Mouse (Mus musculus) gastrocnemius, adult 18-20 months (tissue): ENCODE data around the gene Mdfic. TPM values are rescaled to one million over a fixed set of nuclear protein-coding genes. Genes with fewer than 3 reads are reported as not detected.
A peak's percentile ranks its signal among the peaks of the same experiment; 100 is the strongest.

Experiments
- DNase-seq: peaks from one replicate; pipeline ENCODE4 v3.0.0; 2021; ENCODE audit warnings: low spot score
- total RNA-seq, 2 experiments: library from RNA; stranded (reverse); gene quantifications; 2 replicates each; pipeline ENCODE4 v1.2.3; 2021

Gene Mdfic
- total RNA-seq, 2 experiments from 2014 or later = 7.5 to 10.0 TPM

DNA sequence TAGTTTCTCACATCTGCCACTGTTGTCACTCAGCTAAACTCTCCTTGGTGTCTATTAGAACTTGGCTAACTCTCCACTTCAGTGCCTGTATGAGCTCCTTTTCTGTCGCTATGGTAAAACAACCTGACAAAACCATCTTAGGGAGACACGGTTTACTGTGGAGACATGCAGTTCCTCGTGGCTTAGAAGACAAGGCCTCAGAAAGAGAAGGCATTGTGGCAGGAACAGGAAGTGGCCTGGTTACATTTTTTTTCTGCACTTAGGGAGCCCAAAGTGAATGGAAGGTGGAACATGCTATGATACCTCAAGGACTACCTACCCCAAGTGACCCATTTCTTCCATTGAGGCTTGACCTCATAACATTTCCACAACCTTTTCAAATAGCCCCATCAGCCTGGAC lies 18.7 kb downstream of the Mdfic start:
- no peak for DNase-seq

DNA sequence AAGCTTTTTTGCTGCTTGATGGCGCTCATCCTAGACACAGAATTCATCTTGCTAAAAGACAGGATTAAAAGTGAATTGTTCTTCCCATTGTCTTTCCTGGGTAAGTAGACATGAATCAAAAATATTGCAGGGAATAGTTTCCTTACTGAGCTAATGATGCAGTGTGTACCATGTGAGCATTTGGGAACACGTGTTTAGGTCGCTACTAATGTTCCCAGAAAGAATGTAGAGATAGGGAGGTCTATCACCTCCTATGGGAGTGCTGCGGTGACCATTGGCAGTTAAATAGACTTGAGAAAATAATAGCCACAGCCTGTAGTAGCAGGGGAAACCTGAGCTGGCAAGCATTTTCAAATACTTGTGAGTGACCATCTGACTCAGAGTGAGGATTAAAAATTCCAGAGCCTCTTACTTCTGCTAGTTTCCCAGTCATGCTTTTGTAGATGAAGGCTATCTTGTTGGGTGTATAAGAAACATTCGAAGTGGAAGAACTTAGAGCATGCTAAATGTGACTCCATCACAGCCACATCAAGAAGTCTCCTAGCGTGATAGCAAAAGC lies 22.2 kb downstream of the Mdfic start:
- DNase-seq = no peak

DNA sequence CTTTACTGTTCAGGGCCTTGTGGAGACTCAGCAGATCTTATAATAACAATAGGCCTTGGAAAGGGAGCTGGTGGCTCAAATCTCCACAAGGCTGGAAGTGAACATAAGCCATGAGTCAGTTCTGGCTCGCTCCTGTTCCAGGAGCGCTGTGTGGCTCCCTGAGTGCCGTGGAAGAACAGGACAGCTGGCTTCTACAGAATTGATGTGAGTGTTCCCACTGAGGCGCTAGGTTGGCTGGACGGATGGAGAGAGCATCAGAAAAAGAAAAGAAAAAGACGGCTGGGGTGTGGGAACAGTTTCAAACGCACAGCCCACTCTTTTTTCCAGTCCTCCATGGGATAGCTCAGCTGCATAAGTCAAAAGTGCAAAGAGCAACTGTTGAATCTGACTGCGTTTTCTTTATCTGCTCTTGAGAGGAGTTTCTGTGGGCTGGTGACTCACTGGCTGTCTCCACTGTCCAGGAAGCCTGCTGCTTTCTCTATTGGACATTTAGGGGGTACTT lies 22.9 kb downstream of the Mdfic start:
- DNase-seq = peak; percentile 33

DNA sequence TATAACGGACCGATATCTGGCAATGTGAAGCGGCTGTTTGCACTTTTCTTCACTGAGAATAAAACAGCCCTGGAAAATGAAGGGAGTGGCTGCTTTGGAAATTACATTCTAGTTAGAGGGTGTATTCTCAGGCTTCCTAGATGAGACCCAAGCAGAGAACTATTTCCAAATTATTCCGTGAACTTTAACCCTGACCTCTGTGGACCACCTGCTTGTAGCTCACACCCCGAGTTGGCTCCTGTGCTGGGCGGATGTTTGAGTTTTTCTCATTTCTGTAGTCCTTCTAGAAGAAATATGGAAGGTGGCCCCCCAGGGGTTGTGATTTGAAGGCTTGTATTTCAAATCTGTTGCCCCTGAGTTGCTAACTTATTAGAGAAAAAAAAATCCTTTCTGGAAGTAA lies 23.3 kb downstream of the Mdfic start:
- no peak for DNase-seq

DNA sequence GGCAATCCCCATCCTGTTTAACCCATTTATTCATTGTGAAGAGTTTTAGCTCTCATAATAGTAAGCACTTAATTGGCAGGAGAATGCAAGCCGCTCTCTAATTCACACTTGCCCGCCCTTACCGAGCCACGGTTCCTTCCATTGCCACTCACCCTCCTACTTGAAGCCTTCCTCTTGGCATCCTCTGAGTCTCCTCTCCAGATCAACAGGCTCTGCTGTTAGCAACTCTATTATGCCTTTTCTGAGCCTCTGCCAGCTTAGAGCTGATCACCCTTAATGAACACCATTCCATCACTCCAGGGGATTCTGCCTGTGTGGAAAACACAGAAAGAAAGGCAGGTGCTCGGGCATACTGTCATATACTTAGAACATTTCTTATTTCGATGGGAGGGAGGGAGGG lies 24.9 kb downstream of the Mdfic start:
- no peak for DNase-seq

DNA sequence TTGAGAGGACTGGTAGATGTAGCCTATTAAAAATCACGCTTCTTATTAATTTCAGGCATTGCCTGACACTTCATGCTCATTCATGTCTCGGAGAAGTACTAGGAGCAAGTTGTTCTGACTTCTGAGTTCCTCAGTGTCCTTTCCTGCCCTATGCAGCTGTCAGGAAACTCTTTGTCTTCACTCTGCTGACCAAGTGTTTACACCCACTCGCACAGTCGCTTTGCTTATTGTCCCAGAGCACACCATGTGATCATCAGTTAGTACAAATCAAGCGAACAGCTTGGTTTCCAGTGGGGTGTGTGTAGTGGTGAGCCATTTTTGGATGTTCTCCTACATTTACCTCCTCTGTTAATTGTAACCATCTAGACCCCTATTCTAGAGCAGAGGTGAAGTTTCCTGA lies 25.4 kb downstream of the Mdfic start:
- no peak for DNase-seq

DNA sequence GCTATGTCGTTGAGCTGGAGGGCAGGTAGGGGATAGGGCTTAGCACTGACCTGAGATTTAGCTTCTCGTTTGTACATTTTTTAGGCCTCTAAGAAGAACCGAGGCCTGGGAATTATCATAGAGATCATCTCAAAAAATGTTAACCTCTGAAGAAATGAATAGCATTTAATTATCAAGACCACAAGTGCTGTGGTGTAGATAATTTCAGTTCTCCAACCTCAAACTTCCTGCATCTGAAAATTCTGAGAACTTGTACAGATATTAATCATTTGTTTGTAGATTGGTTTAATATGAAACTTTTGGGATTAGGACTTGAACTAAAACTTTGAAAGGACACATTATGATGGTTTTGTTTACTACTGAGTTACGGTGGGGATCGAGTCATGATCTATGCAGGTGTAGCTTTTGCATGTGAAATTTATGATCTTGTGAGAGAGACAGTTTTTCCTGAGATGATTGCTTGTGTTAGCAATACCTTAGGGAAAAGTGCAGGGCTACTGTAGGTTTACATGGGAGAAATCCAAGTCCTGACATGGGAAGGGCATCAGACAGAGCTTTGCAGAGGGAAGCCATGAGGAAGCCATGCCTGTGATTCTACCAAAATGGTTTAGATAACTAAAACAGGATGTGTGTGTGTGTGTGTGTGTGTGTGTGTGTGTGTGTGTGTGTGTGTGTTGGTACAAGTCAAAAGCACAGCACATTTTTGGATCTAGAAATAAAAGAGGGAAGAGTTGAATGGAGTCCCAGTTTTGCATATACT lies 27.1 kb downstream of the Mdfic start:
- no peak for DNase-seq

DNA sequence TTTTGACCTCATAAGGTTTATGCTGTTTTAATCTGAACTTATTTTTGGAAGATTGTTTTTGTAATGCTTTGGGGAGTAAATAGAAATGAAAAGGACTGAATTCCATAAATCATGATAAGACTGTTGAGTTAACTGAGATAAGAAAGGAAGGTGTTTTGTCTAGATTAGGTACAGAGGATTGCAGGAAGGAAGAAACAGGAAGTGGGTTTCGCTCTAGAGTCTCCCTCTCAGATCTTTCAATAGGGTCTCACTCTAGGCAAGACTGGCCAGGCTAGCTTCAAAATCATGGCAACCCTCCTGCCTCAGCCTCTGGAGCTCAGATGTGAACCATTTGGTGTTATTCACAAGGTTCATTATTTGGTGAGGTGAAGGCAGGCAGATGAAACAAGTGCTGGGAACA lies 27.8 kb downstream of the Mdfic start:
- DNase-seq = no peak

DNA sequence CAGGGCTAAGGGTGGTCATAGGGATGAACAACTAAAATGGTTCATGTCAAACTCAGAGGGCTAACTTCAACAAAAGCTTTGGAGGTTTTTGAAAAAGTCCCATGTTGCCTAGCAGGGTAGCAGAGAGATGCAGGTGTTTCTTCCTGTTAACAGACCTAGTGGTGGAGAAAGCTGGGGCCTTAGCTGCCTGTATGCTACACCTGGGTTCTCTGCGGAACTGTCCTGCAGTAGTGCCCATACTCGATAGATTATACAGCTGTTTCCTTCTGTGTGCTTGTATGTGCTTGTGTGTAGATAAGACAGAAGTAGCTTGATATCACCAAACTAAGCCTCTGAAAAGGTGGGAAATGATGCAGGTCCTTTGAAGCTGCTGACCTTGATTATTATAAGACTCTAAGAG lies 28.5 kb downstream of the Mdfic start:
- DNase-seq = no peak

DNA sequence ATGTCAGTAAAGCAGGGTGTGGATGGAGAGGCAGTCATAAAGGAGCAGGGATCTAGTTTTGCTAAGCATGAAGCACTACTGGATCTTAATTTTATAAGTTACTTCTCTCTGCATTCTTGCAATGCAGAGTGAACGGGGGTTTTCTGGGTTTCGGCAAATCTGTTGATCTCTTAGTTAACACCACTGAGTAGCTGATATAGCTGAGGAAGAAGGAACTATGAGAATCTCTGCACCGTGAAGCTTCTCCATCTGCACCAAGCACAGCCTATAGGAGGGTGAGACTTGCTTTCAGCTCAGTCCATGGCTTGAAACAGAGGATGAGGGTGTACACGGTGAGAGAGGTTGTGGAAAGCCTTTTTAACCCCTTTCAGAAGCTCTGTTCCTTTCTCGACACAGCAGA lies 29.6 kb downstream of the Mdfic start:
- DNase-seq = no peak

DNA sequence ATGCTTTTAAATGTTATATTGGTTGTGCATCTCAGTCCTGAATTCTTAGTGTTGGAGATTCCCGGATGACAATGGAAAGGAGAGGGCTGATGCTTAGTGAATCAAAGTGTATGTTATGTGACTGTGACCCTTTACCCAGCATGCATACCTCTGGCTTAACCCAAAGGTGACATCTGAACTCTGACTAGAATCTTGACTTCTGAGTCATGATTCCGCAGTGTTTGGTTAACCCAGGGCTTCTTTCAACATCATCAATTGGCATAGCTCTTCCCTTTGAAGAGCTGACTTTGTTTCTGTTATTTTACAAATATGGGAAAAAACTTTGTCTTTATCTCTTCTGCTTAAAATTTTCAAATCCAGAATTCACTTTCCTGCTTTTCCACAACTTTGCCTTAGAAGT lies 30.9 kb downstream of the Mdfic start:
- no peak for DNase-seq

DNA sequence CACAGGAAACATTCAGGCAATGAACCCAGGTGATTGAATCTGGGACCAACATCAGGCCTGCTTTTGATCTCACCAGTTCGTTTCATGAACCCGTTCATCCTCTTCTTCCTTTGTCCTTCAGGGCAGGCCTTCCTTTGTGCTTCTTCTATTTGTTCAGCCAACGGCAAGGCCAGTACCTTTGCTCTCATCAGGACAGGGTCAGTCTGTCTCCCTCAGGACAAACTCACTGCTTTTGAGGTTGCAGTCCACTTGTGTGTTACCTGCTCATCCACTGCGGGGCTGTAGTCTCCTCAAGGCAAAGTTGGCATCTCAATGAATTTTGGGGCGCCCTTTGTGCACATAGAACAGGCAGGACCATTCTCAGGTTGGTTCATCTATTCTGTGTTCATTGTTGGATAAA lies 31.7 kb downstream of the Mdfic start:
- no peak for DNase-seq

DNA sequence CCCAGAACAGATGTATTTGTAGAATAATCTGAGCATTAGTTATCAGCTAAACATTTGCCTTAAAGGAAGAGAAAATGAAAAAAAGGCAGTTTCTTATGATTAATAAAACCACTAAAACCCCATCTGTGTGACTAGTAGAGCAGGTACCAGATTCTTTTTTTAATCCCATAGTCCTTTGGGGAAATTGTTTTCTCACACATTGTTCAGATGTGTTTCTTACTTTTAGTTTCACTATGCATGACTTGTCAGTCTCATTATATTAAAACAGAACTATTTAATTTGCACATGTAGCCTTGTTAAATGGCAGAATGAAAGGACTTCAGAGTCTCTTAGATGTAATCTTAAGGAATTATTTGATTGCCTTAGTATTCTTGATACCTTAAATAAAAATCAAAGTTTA lies 32.7 kb downstream of the Mdfic start:
- no peak for DNase-seq

DNA sequence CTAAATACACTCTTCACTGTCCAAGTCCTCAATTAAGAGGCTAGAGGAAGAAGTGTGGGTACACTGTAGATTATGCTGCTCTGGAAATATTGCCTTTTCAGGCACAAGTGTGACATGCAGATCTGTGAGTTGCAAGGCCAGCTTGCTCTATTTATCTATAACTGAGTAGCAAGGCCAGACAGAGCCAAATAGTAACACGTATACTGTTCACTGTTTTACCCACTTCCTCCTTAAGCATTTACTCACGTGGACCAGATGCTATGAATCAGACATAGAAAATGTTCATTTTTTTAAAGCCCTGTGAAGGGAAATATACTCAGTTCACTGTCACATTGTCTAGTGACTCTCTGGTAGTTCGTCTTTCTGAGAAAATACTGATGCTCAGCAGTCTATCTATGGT lies 37.9 kb downstream of the Mdfic start:
- DNase-seq = no peak

DNA sequence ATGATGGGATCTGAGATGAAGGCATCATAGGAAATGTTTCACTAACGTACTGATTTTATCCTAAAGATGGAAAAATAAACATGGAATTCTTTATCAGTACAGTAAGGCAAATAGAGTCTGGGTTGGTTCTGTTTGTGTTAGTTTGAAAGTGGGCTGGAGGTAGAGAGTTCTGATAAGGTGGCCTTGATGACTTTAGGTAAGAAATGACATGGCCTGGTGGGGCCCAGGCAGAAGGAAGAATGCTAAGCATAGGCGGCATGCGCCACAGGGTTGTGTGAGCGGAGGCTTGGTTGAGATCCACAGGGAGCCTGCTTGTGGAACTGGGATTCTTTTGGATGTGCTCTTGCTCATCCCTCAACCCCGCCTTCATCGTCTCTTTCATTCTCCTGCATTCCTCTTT lies 40.3 kb downstream of the Mdfic start:
- no peak for DNase-seq

DNA sequence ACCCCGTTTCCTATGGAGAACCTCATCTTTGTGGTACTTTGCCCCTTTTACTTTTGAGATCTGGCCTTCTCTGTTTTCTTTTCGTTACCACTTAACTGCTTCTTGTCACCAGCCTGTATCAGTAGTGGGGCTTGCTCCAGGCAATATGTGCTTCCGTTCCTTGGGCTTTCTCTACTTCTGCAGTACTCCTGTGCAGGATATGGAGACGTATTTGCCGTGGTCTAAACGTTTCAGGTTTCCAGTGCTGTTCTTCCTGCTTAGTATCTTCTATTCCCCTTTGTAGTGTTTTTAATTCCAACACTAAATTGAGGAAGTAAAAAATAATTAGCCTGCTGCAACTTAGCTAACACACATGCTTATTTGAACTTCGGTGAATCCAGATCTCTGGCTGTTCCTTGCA lies 43.6 kb downstream of the Mdfic start:
- DNase-seq = no peak

DNA sequence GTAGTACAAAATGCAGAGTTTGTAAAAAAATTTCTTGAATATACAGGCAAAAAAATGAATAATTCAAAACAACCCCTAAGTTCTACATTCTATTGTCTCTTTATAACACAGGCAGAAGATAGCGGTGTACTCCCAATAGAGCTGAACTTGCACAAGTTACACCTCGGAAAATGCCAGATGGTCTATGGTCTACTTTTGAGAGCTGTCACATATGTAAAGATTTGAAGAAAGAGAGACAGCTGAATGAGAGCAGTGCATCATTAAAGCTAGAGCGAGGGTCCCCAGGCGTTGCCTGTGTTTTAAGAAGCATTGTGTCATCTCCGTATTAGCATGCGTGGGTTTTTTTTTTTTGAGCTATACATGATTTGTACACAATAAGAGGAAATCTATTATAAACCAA lies 47.0 kb downstream of the Mdfic start:
- no peak for DNase-seq

DNA sequence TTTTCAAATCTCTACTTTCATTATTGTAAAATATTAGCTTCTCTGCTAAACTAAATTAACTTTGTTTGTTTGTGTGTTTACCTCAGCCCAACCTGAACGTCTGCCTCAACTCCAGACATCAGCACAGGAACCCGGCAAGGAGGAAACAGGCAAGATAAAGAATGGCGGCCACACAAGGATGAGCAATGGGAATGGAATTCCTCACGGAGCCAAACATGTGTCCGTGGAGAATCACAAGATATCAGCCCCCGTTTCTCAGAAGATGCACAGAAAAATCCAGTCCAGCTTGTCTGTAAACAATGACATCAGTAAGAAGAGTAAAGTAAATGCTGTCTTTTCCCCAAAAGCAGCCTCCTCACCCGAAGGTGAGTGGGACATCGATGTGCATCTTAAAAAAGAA lies 49.7 kb downstream of the Mdfic start:
- DNase-seq = no peak

DNA sequence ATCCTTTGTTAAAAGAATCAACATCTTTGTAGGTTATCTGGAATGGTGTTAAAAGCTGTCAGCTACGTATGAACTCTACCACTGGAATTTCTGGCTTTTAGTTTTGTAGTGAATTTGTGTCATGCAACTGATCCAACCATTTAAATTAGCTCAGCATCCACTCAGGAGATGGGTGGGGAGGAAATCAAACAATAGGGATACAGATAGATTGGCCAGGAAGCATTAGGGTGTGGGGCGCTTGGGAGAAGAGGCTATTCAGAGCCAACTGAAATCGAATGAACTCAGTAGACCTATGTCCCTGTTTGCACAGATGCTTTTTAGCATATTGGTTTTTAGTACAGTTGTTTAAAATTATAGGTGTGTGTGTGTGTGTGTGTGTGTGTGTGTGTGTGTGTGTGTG lies 56.6 kb downstream of the Mdfic start:
- no peak for DNase-seq

DNA sequence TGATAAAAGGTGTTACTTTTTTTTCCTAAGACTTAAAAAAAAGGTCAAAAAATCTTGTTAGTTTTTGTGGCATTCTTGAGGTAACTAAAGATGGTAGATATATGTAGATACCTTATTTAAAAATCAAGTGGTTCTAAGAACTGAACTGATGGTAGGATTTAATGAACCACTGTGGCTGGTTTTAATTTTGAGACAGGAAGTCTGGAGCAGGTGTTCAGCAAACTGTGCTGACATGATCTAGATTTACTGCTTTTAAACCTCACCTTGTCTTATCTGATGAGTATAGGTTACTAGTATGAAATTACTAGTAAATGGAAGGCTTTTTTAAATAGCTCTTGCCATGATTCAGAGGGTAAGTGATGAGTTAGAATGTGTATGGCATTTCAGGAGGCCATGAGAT lies 59.7 kb downstream of the Mdfic start:
- DNase-seq = no peak

DNA sequence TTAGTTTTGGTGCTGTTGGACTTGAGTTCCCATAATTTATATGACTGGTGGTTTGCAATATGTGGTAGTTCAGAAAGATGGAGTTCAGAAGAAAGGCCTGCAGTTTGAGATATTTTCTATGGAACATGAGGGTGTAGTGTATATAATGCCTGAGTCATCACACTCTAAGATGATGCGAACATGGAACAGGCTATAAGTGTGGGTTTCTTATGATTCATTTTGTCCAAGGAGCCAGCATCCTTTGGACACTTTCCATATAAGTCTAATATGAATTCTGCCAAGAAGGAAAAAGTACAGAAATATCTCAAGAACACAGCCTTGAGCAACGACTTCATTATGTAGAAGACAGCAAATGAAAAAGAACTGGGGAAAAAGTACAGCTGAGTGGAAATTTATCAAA lies 60.2 kb downstream of the Mdfic start:
- no peak for DNase-seq

DNA sequence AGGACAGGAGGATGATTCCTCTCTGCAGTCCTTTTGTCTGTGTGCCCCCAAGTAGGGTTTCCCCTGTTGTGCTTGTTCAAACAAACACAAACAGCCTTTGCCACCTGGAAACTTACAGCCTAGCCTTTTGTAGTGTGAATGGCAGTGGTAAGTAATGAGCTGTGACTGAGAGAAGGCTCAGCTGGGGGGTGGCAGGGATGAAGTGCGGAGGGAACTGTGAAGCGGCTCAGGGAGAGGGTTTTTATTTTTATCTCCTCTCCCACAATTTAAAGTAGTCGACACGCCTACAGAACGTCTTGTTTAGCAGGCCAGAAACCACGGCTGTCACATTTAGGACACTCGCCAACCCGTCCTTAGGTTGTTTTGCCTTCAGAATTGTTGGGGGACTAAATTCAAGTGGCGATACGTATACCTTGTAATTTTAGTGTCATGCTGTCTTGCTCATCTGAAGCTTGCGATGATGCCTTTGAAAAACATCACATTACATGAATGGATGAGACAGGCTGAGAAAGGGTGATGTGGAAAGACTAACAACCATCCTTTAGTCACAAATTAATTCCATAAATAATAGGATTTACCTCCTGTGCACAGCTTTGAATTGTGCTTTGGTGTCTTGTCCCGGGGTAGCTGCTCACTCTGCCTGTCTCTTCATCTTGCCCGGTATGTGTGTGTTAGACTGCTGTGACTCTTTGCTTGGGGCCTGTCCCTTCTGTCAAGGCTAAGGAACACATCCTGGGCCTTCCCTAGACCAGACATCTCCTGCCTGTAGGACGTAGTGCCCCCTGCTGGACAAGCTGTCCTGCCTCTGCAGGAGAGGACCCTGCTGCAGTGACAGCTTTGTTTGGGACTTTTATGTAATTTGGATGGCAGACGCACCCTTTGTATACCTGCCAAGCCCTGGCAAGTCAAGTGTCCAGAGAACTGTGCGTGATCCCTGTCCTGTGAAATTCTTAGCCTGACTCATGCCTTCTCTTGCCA lies 69.4 kb downstream of the Mdfic start:
- peak; percentile 84 for DNase-seq
